Mouse (Mus musculus) MEL (cell line): Measurements from ENCODE around the gene Mob3b. TPM values are rescaled to one million over a fixed set of nuclear protein-coding genes. Genes with fewer than 3 reads are reported as not detected.
"Not testable (repeated sequence)": the region's sequence is repeated elsewhere in the genome, so short reads cannot be mapped to it uniquely, and the experiment has no call there.

Source experiments
- DNase-seq: peaks from one replicate; pipeline ENCODE4 v3.0.0; 2011; ENCODE audit warnings: low read depth, low spot score
- H3K27ac ChIP-seq: 2 replicates; pipeline ENCODE4 v1.5.1; 2012; ENCODE audit warnings: low read depth, mild to moderate bottlenecking, control low read depth, low read length, moderate library complexity; ENCODE audit not compliant: control insufficient read depth
- H3K27me3 ChIP-seq, 2 experiments: fragments of 150-350 bp in 1 of 2; sonication (generic) in 1 of 2; 2 replicates each; pipeline ENCODE4 v1.6.1; 2012; ENCODE audit warnings: low read length in 2 of 2, mild to moderate bottlenecking in 2 of 2, improper control_type of control experiment in 1 of 2, moderate library complexity in 1 of 2; ENCODE audit not compliant: insufficient read depth in 2 of 2, control insufficient read depth in 1 of 2
- H3K36me3 ChIP-seq, 2 experiments: 2 replicates each; pipeline ENCODE4 v1.6.1; 2012 to 2014; ENCODE audit warnings: low read length in 2 of 2, improper control_type of control experiment in 1 of 2, inconsistent platforms in 1 of 2, mild to moderate bottlenecking in 1 of 2; ENCODE audit not compliant: insufficient read depth in 2 of 2, control insufficient read depth in 1 of 2
- H3K4me1 ChIP-seq, 2 experiments: fragments of 150-350 bp in 1 of 2; sonication (generic) in 1 of 2; 2 replicates each; pipeline ENCODE4 v1.6.1; 2012; ENCODE audit warnings: low read length in 2 of 2, improper control_type of control experiment in 1 of 2, mild to moderate bottlenecking in 1 of 2; ENCODE audit not compliant: insufficient read depth in 2 of 2, control insufficient read depth in 1 of 2
- H3K4me3 ChIP-seq, 2 experiments: fragments of 150-350 bp in 1 of 2; sonication (generic) in 1 of 2; 2 replicates each; pipeline ENCODE4 v1.5.1; 2012; ENCODE audit warnings: low read depth in 2 of 2, low read length in 2 of 2, mild to moderate bottlenecking in 2 of 2, moderate library complexity in 2 of 2, control low read depth in 1 of 2, improper control_type of control experiment in 1 of 2; ENCODE audit not compliant: control insufficient read depth in 1 of 2, insufficient read depth in 1 of 2
- H3K79me2 ChIP-seq: 2 replicates; pipeline ENCODE4 v1.6.1; 2012; ENCODE audit warnings: mild to moderate bottlenecking, low read length, moderate library complexity; ENCODE audit not compliant: control insufficient read depth, poor library complexity, insufficient read depth
- H3K9ac ChIP-seq: 2 replicates; pipeline ENCODE4 v1.6.1; 2012; ENCODE audit warnings: low read depth, mild to moderate bottlenecking, control low read depth, low read length, moderate library complexity; ENCODE audit not compliant: control insufficient read depth, poor library complexity, severe bottlenecking
- H3K9me3 ChIP-seq: fragments of 150-350 bp; sonication (generic); replicated peaks from 2 replicates; pipeline ENCODE4 v1.6.1; 2012; ENCODE audit warnings: mild to moderate bottlenecking, low read length, improper control_type of control experiment, moderate library complexity; ENCODE audit not compliant: insufficient read depth
- BHLHE40 ChIP-seq: IDR thresholded peaks from 2 replicates; pipeline ENCODE4 v1.6.1; 2012; ENCODE audit warnings: low read depth, mild to moderate bottlenecking, inconsistent platforms, low read length, improper control_type of control experiment, borderline replicate concordance
- CTCF ChIP-seq, 3 experiments: IDR thresholded peaks in 2 of 3; conservative IDR thresholded peaks in 1 of 3; 2 replicates each; pipeline ENCODE4 v1.5.1; 2011 to 2012; ENCODE audit warnings: low read length in 3 of 3, low read depth in 2 of 3, mild to moderate bottlenecking in 2 of 3, improper control_type of control experiment in 1 of 3, inconsistent platforms in 1 of 3, mixed read lengths in 1 of 3, moderate library complexity in 1 of 3; ENCODE audit not compliant: control insufficient read depth in 1 of 3, insufficient read depth in 1 of 3, poor library complexity in 1 of 3, severe bottlenecking in 1 of 3
- ELF1 ChIP-seq: IDR thresholded peaks from 2 replicates; pipeline ENCODE4 v1.6.1; 2014; ENCODE audit warnings: low read depth, mild to moderate bottlenecking, inconsistent platforms, low read length, improper control_type of control experiment, moderate library complexity
- GABPA ChIP-seq: IDR thresholded peaks from 2 replicates; pipeline ENCODE4 v1.6.1; 2012; ENCODE audit warnings: low read depth, mild to moderate bottlenecking, inconsistent platforms, low read length, improper control_type of control experiment, moderate library complexity
- GATA1 ChIP-seq: IDR thresholded peaks from 2 replicates; pipeline ENCODE4 v1.6.1; 2011; ENCODE audit warnings: low read depth, low read length, improper control_type of control experiment
- HCFC1 ChIP-seq: IDR thresholded peaks from 2 replicates; pipeline ENCODE4 v1.6.1; 2012; ENCODE audit warnings: low read depth, mild to moderate bottlenecking, inconsistent platforms, low read length, improper control_type of control experiment, moderate library complexity
- MAX ChIP-seq: IDR thresholded peaks from 2 replicates; pipeline ENCODE4 v1.6.1; 2011; ENCODE audit warnings: low read length, improper control_type of control experiment
- MAZ ChIP-seq: IDR thresholded peaks from 2 replicates; pipeline ENCODE4 v1.6.1; 2012; ENCODE audit warnings: low read depth, mild to moderate bottlenecking, inconsistent platforms, low read length, improper control_type of control experiment
- POLR2AphosphoS5 ChIP-seq: IDR thresholded peaks from 2 replicates; pipeline ENCODE4 v1.6.1; 2012; ENCODE audit warnings: low read depth, borderline replicate concordance, mild to moderate bottlenecking, inconsistent platforms, low read length, moderate library complexity, mixed read lengths
- RCOR1 ChIP-seq: IDR thresholded peaks from 2 replicates; pipeline ENCODE4 v1.6.1; 2012; ENCODE audit warnings: low read depth, mild to moderate bottlenecking, inconsistent platforms, low read length, improper control_type of control experiment
- SMC3 ChIP-seq: IDR thresholded peaks from 2 replicates; pipeline ENCODE4 v1.6.1; 2011; ENCODE audit warnings: low read depth, low read length, improper control_type of control experiment
- TAL1 ChIP-seq: IDR thresholded peaks from 2 replicates; pipeline ENCODE4 v1.6.1; 2012; ENCODE audit warnings: mild to moderate bottlenecking, inconsistent platforms, low read length, moderate library complexity, mixed read lengths
- USF2 ChIP-seq, 2 experiments: IDR thresholded peaks; 2 replicates each; pipeline ENCODE4 v1.6.1; 2011 to 2012; ENCODE audit warnings: improper control_type of control experiment in 2 of 2, low read length in 2 of 2, borderline replicate concordance in 1 of 2, inconsistent platforms in 1 of 2, low read depth in 1 of 2, mild to moderate bottlenecking in 1 of 2; ENCODE audit not compliant: insufficient read depth in 1 of 2
- ZKSCAN1 ChIP-seq: IDR thresholded peaks from 2 replicates; pipeline ENCODE4 v1.6.1; 2012; ENCODE audit warnings: low read depth, mild to moderate bottlenecking, inconsistent platforms, low read length, improper control_type of control experiment, moderate library complexity
- ZMIZ1 ChIP-seq: IDR thresholded peaks from 2 replicates; pipeline ENCODE4 v1.6.1; 2012; ENCODE audit warnings: low read depth, mild to moderate bottlenecking, inconsistent platforms, low read length, improper control_type of control experiment, moderate library complexity
- ZNF384 ChIP-seq: IDR thresholded peaks from 2 replicates; pipeline ENCODE4 v1.6.1; 2012; ENCODE audit warnings: low read depth, mild to moderate bottlenecking, inconsistent platforms, low read length, improper control_type of control experiment
- polyA plus RNA-seq, 2 experiments: library from polyadenylated mRNA; stranded (reverse) in 1 of 2; unstranded in 1 of 2; fragments of >175 nt in 1 of 2; fragments of >200 nt in 1 of 2; gene quantifications; 2 replicates each; pipeline versions ENCODE4 v1.2.1 to v1.2.4; 2012; ENCODE audit warnings: low replicate concordance in 2 of 2, low read depth in 1 of 2; ENCODE audit not compliant: insufficient read length in 2 of 2, insufficient read depth in 1 of 2, missing spikeins in 1 of 2
- total RNA-seq: library from RNA; depleted of rRNA; stranded (reverse); fragments of 300-350 nt; gene quantifications from 2 replicates; pipeline ENCODE4 v1.2.3, GENCODE M21; 2012

Gene Mob3b
- total and polyA plus RNA-seq, 3 experiments, result 3.8 to 4.2 TPM; not detected in 1

DNA sequence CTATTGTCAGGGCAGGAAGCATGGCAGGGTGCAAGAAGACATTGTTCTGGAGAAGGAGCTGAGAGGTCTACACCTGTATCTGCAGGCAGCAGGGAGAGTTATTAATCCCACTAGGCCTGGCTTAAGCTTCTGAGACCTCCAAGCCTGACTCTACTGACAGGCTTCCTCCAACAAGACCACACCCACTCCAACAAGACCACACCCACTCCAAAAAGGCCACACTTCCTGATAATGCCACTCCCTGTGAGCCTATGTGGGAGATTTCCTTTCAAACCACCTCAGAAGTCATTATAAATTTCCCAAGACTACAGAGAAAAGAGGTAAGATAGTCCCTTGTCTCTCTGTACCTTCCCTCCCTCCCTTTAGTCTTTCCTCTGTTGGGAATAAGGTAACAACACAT is 210.1 kb downstream of the Mob3b start:
- no peaks in the 10 kb centered on the region for H3K27me3 ChIP-seq
- H3K9me3 ChIP-seq, result no peaks in the 10 kb centered on the region
- H3K4me3 ChIP-seq, result no peak overlapping the region
- TF ChIP-seq RCOR1 (no peak), TAL1 (no peak), USF2 (IDR thresholded peaks at IDR 0.05; ENCODE audit: borderline replicate concordance in 1 of 2, insufficient read depth in 1 of 2, low read depth in 1 of 2, low read length in 2 of 2) (no peak), ELF1 (0 out of 2 replicates have a peak, but pooled peaks have one; percentile 19), MAX (no peak)
- no peak overlapping the region for H3K9ac ChIP-seq
- H3K4me1 ChIP-seq, result peaks cover 0 to 2% of the 10 kb centered on the region in 2 experiments; a peak in 1 of 4 replicates
- peaks cover 0 to 2% of the 10 kb centered on the region in 2 experiments; a peak in 1 of 4 replicates for H3K36me3 ChIP-seq
- no peaks in the 10 kb centered on the region for H3K79me2 ChIP-seq
- DNase-seq, result peak; percentile 60
- H3K27ac ChIP-seq, result no peak overlapping the region

DNA sequence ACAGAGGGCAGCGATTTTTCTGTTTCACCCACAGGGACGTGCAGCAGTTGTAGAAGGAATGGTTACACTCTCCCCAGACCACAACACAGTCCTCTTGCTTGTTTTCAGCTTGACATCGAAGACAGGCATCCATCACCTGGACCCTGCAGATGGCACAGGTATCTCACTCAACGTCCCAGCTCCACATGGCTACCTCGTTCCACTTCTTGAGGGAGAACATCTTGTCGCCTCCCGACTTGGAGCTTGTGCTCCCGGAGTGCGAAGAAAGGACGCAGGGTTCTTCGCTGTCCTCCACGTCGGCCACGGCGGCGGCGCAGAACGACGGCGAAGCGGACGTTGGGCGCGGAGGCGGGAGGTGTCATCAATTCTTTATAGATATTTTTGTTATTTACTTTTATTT is 216.2 kb downstream of the Mob3b start:
- no peaks in the 10 kb centered on the region for H3K4me1 ChIP-seq
- no peaks in the 10 kb centered on the region for H3K9me3 ChIP-seq
- no peak for DNase-seq
- H3K79me2 ChIP-seq, result no peaks in the 10 kb centered on the region
- no peaks in the 10 kb centered on the region for H3K27me3 ChIP-seq
- H3K36me3 ChIP-seq, result no peaks in the 10 kb centered on the region
- no peak overlapping the region for H3K27ac ChIP-seq
- no peak overlapping the region for H3K4me3 ChIP-seq
- no peak overlapping the region for H3K9ac ChIP-seq
- TF ChIP-seq ELF1 (no peak), GATA1 (no peak), MAZ (no peak), HCFC1 (no peak), BHLHE40 (no peak), SMC3 (no peak), POLR2AphosphoS5 (no peak), CTCF (IDR thresholded peaks at IDR 0.05 in 2 of 3, conservative IDR thresholded peaks at IDR 0.05 in 1 of 3; ENCODE audit: control insufficient read depth in 1 of 3, insufficient read depth in 1 of 3, low read depth in 2 of 3, low read length in 3 of 3, poor library complexity in 1 of 3, severe bottlenecking in 1 of 3) (no peak), ZMIZ1 (no peak), ZKSCAN1 (no peak), ZNF384 (no peak), GABPA (no peak), RCOR1 (no peak)

DNA sequence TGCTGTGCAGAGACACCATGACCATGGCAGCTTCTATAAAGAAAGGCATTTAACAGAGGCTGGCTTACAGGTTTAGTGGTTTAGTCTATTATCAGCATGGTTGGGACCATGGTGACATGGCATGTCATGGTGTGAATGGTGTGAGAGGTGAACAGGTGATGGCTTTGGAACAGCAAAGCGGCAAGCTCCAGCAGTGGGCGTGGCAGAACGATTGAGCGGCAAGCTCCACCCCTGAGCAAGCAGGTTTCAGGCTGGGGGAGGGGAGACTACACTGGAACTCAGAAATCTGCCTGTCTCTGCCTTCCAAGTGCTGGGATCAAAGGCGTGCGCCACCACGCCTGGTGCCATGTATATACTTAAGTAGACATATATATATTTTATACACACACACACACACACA is 228.9 kb downstream of the Mob3b start:
- not testable (repeated sequence) for H3K27ac ChIP-seq, DNase-seq, H3K36me3 ChIP-seq, H3K4me1 ChIP-seq, H3K79me2 ChIP-seq, H3K9me3 ChIP-seq, H3K4me3 ChIP-seq, H3K27me3 ChIP-seq, H3K9ac ChIP-seq
